Mouse (Mus musculus) cortical plate, adult 2 months (tissue): ENCODE measurements around the gene Apod. TPM values are rescaled to one million over a fixed set of nuclear protein-coding genes. Genes with fewer than 3 reads are reported as not detected.
"Not testable (repeated sequence)": the region's sequence is repeated elsewhere in the genome, so short reads cannot be mapped to it uniquely, and the experiment has no call there.

ENCODE experiments used
- H3K27ac ChIP-seq: fragments of 200-500 bp; 2 replicates; pipeline ENCODE4 v1.5.1; 2012; ENCODE audit warnings: low read length, control low read depth, inconsistent platforms; ENCODE audit not compliant: insufficient read depth
- H3K4me1 ChIP-seq: fragments of 200-500 bp; 2 replicates; pipeline ENCODE4 v1.6.1; 2011; ENCODE audit warnings: low read length; ENCODE audit not compliant: control insufficient read depth, insufficient read depth
- H3K4me3 ChIP-seq: fragments of 200-500 bp; 2 replicates; pipeline ENCODE4 v1.5.1; 2011; ENCODE audit warnings: mild to moderate bottlenecking, low read length, control low read depth; ENCODE audit not compliant: insufficient read depth
- CTCF ChIP-seq: fragments of 200-500 bp; IDR thresholded peaks from 2 replicates; pipeline ENCODE4 v1.5.1; 2011; ENCODE audit warnings: mild to moderate bottlenecking, control low read depth, low read length; ENCODE audit not compliant: insufficient read depth; ENCODE audit errors: extremely low read depth
- POLR2A ChIP-seq: fragments of 200-500 bp; IDR thresholded peaks from 2 replicates; pipeline ENCODE4 v1.6.1; 2011; ENCODE audit warnings: mild to moderate bottlenecking, low read length, control low read depth; ENCODE audit not compliant: insufficient read depth; ENCODE audit errors: extremely low read depth
- polyA plus RNA-seq: library from polyadenylated mRNA; depleted of rRNA; stranded (reverse); fragments of >200 nt; gene quantifications from 2 replicates; pipeline ENCODE4 v1.2.3, GENCODE M21; 2012

Gene Apod
- polyA plus RNA-seq, 1 experiment = 296 TPM

- H3K4me3 ChIP-seq = no peak overlapping the region
- peaks cover 2% of the 10 kb centered on the region; the same call in 1 of the 2 replicates for H3K4me1 ChIP-seq
- no peak for TF ChIP-seq CTCF
- TF ChIP-seq POLR2A = no peak
- H3K27ac ChIP-seq = no peak overlapping the region
Measured at GRCm38 (mm10) chr16:31342966-31343365, 28.4 kb upstream of the Apod start.

GRCm38 (mm10) chr16:31342556-31342955 lies 27.9 kb upstream of the Apod start:
- no peak for TF ChIP-seq POLR2A
- no peak for TF ChIP-seq CTCF
- Histone ChIP-seq H3K27ac (no peak overlapping the region), H3K4me3 (no peak overlapping the region), H3K4me1 (peaks cover 2% of the 10 kb centered on the region; the same call in 1 of the 2 replicates)

GRCm38 (mm10) chr16:31339332-31339731 lies 24.7 kb upstream of the Apod start:
- TF ChIP-seq POLR2A = no peak
- TF ChIP-seq CTCF = no peak
- no peaks in the 10 kb centered on the region for H3K4me1 ChIP-seq
- H3K27ac ChIP-seq = no peak overlapping the region
- H3K4me3 ChIP-seq = no peak overlapping the region

GRCm38 (mm10) chr16:31337956-31338355 lies 23.3 kb upstream of the Apod start:
- Histone ChIP-seq H3K27ac (no peak overlapping the region), H3K4me1 (no peaks in the 10 kb centered on the region), H3K4me3 (no peak overlapping the region)
- TF ChIP-seq POLR2A (no peak), CTCF (no peak)

GRCm38 (mm10) chr16:31334796-31335195 lies 20.2 kb upstream of the Apod start:
- Histone ChIP-seq H3K4me3 (no peak overlapping the region), H3K4me1 (no peaks in the 10 kb centered on the region), H3K27ac (no peak overlapping the region)
- TF ChIP-seq CTCF (no peak), POLR2A (no peak)

- Histone ChIP-seq H3K4me1 (no peaks in the 10 kb centered on the region), H3K4me3 (no peak overlapping the region), H3K27ac (no peak overlapping the region)
- TF ChIP-seq CTCF = no peak
- TF ChIP-seq POLR2A = no peak
Measured at GRCm38 (mm10) chr16:31332586-31332985, 18.0 kb upstream of the Apod start.

GRCm38 (mm10) chr16:31330970-31331369 lies 16.4 kb upstream of the Apod start:
- not testable (repeated sequence) for H3K4me1 ChIP-seq, H3K27ac ChIP-seq, H3K4me3 ChIP-seq

- no peak overlapping the region for H3K27ac ChIP-seq
- H3K4me1 ChIP-seq = no peaks in the 10 kb centered on the region
- H3K4me3 ChIP-seq = no peak overlapping the region
- TF ChIP-seq POLR2A (no peak), CTCF (no peak)
Measured at GRCm38 (mm10) chr16:31329668-31330067, 15.1 kb upstream of the Apod start.

- no peak overlapping the region for H3K27ac ChIP-seq
Measured at GRCm38 (mm10) chr16:31327891-31328290, 13.3 kb upstream of the Apod start.

GRCm38 (mm10) chr16:31327430-31327829 lies 12.8 kb upstream of the Apod start:
- H3K27ac ChIP-seq = no peak overlapping the region
- no peak overlapping the region for H3K4me3 ChIP-seq
- TF ChIP-seq CTCF (no peak), POLR2A (no peak)
- H3K4me1 ChIP-seq = no peaks in the 10 kb centered on the region

More at GRCm38 (mm10) chr16:31327891-31328290, 13.3 kb upstream of the Apod start:
- TF ChIP-seq CTCF (no peak), POLR2A (no peak)
- Histone ChIP-seq H3K4me1 (no peaks in the 10 kb centered on the region), H3K4me3 (no peak overlapping the region)

GRCm38 (mm10) chr16:31326679-31327078 lies 12.1 kb upstream of the Apod start:
- Histone ChIP-seq H3K4me3 (no peak overlapping the region), H3K4me1 (no peaks in the 10 kb centered on the region)
- TF ChIP-seq CTCF (no peak), POLR2A (no peak)

GRCm38 (mm10) chr16:31325966-31326365 lies 11.4 kb upstream of the Apod start:
- no peak overlapping the region for H3K27ac ChIP-seq
- no peaks in the 10 kb centered on the region for H3K4me1 ChIP-seq
- H3K4me3 ChIP-seq = no peak overlapping the region
- no peak for TF ChIP-seq POLR2A
- no peak for TF ChIP-seq CTCF

More at GRCm38 (mm10) chr16:31326679-31327078, 12.1 kb upstream of the Apod start:
- H3K27ac ChIP-seq = no peak overlapping the region
